8 mouse cellular contexts compared by ENCODE assay signal in genomic region chr11:66905617-66906384, GRCm38 (mm10). TPM values are rescaled to one million over a fixed set of nuclear protein-coding genes. Genes with fewer than 3 reads are reported as not detected.
DNase-seq lines count a peak whose midpoint lies in the region; ATAC-seq and TF ChIP-seq lines count a peak whose summit lies in the region.

No protein-coding gene starts in this region.

- CTCF ChIA-PET in Patski (lab: Charles Lee), result interaction anchor here (1.0 to 2.7 kb wide), 4 partner anchors 9 to 118 kb away, joined by 3 to 12 read pairs (median 4); no protein-coding TSS in a partner anchor

- no peak overlapping the region for H3K4me3 ChIP-seq in hindbrain, embryonic 12.5 days

- H3K4me2 ChIP-seq in hindbrain, embryonic 12.5 days (replicated peaks), result peak overlapping the region; percentile 42

- POLR2A ChIA-PET in Patski (lab: Charles Lee), result no interaction called here

- H3K9ac ChIP-seq in hindbrain, embryonic 12.5 days, result no peak overlapping the region

- H3K4me1 ChIP-seq in hindbrain, embryonic 12.5 days, result peaks cover 5% of the 10 kb centered on the region; the same call in 1 of the 2 replicates

- no peak overlapping the region for H3K27ac ChIP-seq in hindbrain, embryonic 12.5 days

- no peaks in the 10 kb centered on the region for H3K36me3 ChIP-seq in hindbrain, embryonic 12.5 days

- 13% methylated on average over 21 of the region's 21 CpGs for WGBS in hindbrain, embryonic 12.5 days

- no peak for DNase-seq in Patski (ENCODE audit: low read depth, low spot score)
- DNase-seq in cerebellum, adult 9-10 months, result peak; percentile 81
- DNase-seq in frontal cortex, postnatal 10 days (ENCODE audit: low spot score in 2 of 2), result peak; percentile 37 to 69
- peak; percentile 73 to 87 for DNase-seq in layer of hippocampus, postnatal 14 days (ENCODE audit: low spot score in 2 of 2)
- peak; percentile 87 for DNase-seq in lung, postnatal 10 days
- peak; percentile 65 for DNase-seq in retina, postnatal 7 days (ENCODE audit: low read depth, low spot score)
- DNase-seq in urinary bladder, postnatal 36 days (ENCODE audit: low spot score in 2 of 2), result peak; percentile 59 to 71

- H3K27me3 ChIP-seq in Patski, result peaks cover 20% of the 10 kb centered on the region
- H3K27me3 ChIP-seq in hindbrain, embryonic 12.5 days, result no peaks in the 10 kb centered on the region

- peak; percentile 89 for ATAC-seq in Patski
- ATAC-seq in hindbrain, embryonic 12.5 days (ENCODE audit: low FRiP score), result peak; percentile 88

- peak; percentile 89 for TF ChIP-seq CTCF in Patski (IDR thresholded peaks at IDR 0.05)

- in situ Hi-C loops in Patski (cut with MboI; ENCODE audit: low pct_unique_long_range_greater_than_20kb), result loop anchor here (5.0 kb wide), 2 partner anchors 112 to 176 kb away; no protein-coding TSS in a partner anchor

- H3K9me3 ChIP-seq in hindbrain, embryonic 12.5 days (replicated peaks), result no peaks in the 10 kb centered on the region

RNA-seq across cellular contexts. Expression of gene Pirt, which starts 6.0 kb away (rescaled TPM):
- polyA plus RNA-seq in Patski (2021), result not detected
- polyA plus RNA-seq in hindbrain, embryonic 12.5 days (2016; fragmentation: Nextera tagmentation; extraction: Ambion mirVana), result 5.7 and 6.7 TPM in 2 replicates
- 1 to 10 TPM; 1.5 to 1.8 TPM for total RNA-seq in layer of hippocampus, postnatal 14 days (2021)

RNA-seq across cellular contexts. Expression of gene Tmem238l, which starts 50.6 kb away (rescaled TPM):
- polyA plus RNA-seq in Patski (2021), result not detected
- not detected in 2 replicates for polyA plus RNA-seq in hindbrain, embryonic 12.5 days (2016; fragmentation: Nextera tagmentation; extraction: Ambion mirVana)
- total RNA-seq in layer of hippocampus, postnatal 14 days (2021), result not detected
